In the genomic region with DNA sequence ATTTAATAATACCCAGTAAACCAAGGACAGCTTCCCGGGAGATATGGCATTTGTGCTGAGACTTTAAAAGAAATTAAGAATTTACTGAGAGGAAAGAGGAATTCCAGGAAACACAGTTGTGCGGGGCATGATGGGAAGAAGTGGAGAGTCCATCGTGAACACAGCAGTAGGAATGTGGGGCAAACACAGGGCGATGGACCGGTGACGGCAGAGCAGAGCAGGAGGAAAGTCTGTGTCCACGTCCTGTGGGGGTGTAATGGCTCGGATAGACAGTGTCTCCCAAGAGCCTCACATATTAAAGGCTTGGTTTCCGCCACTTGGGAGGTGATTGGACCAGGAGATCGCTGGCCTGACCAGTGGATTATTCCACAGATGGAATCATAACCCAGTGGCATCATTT, we compare ENCODE assay signal across 27 mouse cellular contexts.
DNase-seq lines count a peak whose midpoint lies in the region; ATAC-seq and TF ChIP-seq lines count a peak whose summit lies in the region.
"Had no signal": no experiment of that assay in that cellular context is flagged by ENCODE, and none has a peak within 500 bp of the region (broad histone marks: within the 10 kb centered on the region; RNA-seq: fewer than 3 reads in every experiment).

No protein-coding gene starts in this region.

- POLR2A ChIA-PET in Patski (lab: Charles Lee), result interaction anchor here (0.6 kb wide), 1 partner anchor 35 kb away, joined by 3 read pairs; no protein-coding TSS in a partner anchor

- no peak overlapping the region for H3K4me3 ChIP-seq in kidney, postnatal 0 days (replicated peaks; ENCODE audit: low read depth, low read length)
- H3K4me3 ChIP-seq in kidney, embryonic 14.5 days (ENCODE audit: low read length), result no peak overlapping the region
- no peak overlapping the region for H3K4me3 ChIP-seq in neural tube, embryonic 15.5 days (replicated peaks)
- H3K4me3 ChIP-seq: embryonic facial prominence, embryonic 10.5 days; embryonic facial prominence, embryonic 13.5 days; erythroblast, embryonic 14.5 days; forebrain, embryonic 12.5 days; forebrain, embryonic 15.5 days; heart, embryonic 12.5 days; heart, embryonic 15.5 days; hindbrain, embryonic 10.5 days; hindbrain, embryonic 13.5 days had no signal

- H3K27ac ChIP-seq in kidney, postnatal 0 days, result no peak overlapping the region
- no peak overlapping the region for H3K27ac ChIP-seq in kidney, embryonic 14.5 days (ENCODE audit: low read depth, low read length)
- no peak overlapping the region for H3K27ac ChIP-seq in neural tube, embryonic 15.5 days (replicated peaks)
- H3K27ac ChIP-seq: embryonic facial prominence, embryonic 10.5 days; embryonic facial prominence, embryonic 13.5 days; forebrain, embryonic 12.5 days; forebrain, embryonic 15.5 days; heart, embryonic 15.5 days; hindbrain, embryonic 10.5 days; hindbrain, embryonic 13.5 days had no signal

- H3K4me2 ChIP-seq in kidney, postnatal 0 days (ENCODE audit: low read length), result peak overlapping the region; percentile 21; the same call in 1 of the 2 replicates
- no peak overlapping the region for H3K4me2 ChIP-seq in kidney, embryonic 14.5 days (replicated peaks; ENCODE audit: low read depth, low read length)
- peak overlapping the region; percentile 21; the same call in 1 of the 2 replicates for H3K4me2 ChIP-seq in neural tube, embryonic 15.5 days
- H3K4me2 ChIP-seq: embryonic facial prominence, embryonic 13.5 days; forebrain, embryonic 12.5 days; forebrain, embryonic 15.5 days; heart, embryonic 12.5 days; heart, embryonic 15.5 days; hindbrain, embryonic 13.5 days had no signal

- no peak for TF ChIP-seq CTCF in kidney, postnatal 0 days (IDR thresholded peaks at IDR 0.05; ENCODE audit: low read depth)
- no peak for TF ChIP-seq CTCF in Patski (IDR thresholded peaks at IDR 0.05)

- H3K9ac ChIP-seq in kidney, postnatal 0 days (ENCODE audit: low read depth, low read length), result no peak overlapping the region
- H3K9ac ChIP-seq in kidney, embryonic 14.5 days (ENCODE audit: low read depth, low read length), result no peak overlapping the region
- H3K9ac ChIP-seq in neural tube, embryonic 15.5 days (replicated peaks), result no peak overlapping the region
- H3K9ac ChIP-seq: embryonic facial prominence, embryonic 13.5 days; forebrain, embryonic 12.5 days; forebrain, embryonic 15.5 days; heart, embryonic 12.5 days; heart, embryonic 15.5 days; hindbrain, embryonic 13.5 days had no signal

- 44% methylated on average over 10 of the region's 10 CpGs for WGBS in kidney, postnatal 0 days
- 51% methylated on average over 10 of the region's 10 CpGs for WGBS in kidney, embryonic 14.5 days
- WGBS in neural tube, embryonic 15.5 days, result 57% methylated on average over 10 of the region's 10 CpGs

- no peaks in the 10 kb centered on the region for H3K9me3 ChIP-seq in kidney, postnatal 0 days (replicated peaks; ENCODE audit: low read length)
- no peaks in the 10 kb centered on the region for H3K9me3 ChIP-seq in kidney, embryonic 14.5 days (ENCODE audit: control insufficient read depth, low read length)
- H3K9me3 ChIP-seq in neural tube, embryonic 15.5 days (replicated peaks), result no peaks in the 10 kb centered on the region
- H3K9me3 ChIP-seq: embryonic facial prominence, embryonic 10.5 days; embryonic facial prominence, embryonic 13.5 days; forebrain, embryonic 12.5 days; forebrain, embryonic 15.5 days; heart, embryonic 12.5 days; heart, embryonic 15.5 days; hindbrain, embryonic 10.5 days; hindbrain, embryonic 13.5 days had no signal

- H3K4me1 ChIP-seq in kidney, postnatal 0 days (replicated peaks; ENCODE audit: insufficient read depth, low read length), result no peaks in the 10 kb centered on the region
- H3K4me1 ChIP-seq in kidney, embryonic 14.5 days (ENCODE audit: control insufficient read depth, insufficient read depth, low read length), result no peaks in the 10 kb centered on the region
- H3K4me1 ChIP-seq in neural tube, embryonic 15.5 days, result no peaks in the 10 kb centered on the region
- H3K4me1 ChIP-seq: embryonic facial prominence, embryonic 10.5 days; embryonic facial prominence, embryonic 13.5 days; forebrain, embryonic 12.5 days; forebrain, embryonic 15.5 days; heart, embryonic 12.5 days; heart, embryonic 15.5 days; hindbrain, embryonic 10.5 days had no signal

- CTCF ChIA-PET in Patski (lab: Charles Lee), result no interaction called here

- no peaks in the 10 kb centered on the region for H3K27me3 ChIP-seq in kidney, postnatal 0 days (ENCODE audit: insufficient read depth, low read length)
- no peaks in the 10 kb centered on the region for H3K27me3 ChIP-seq in kidney, embryonic 14.5 days (ENCODE audit: control insufficient read depth, insufficient read depth, low read length)
- H3K27me3 ChIP-seq in neural tube, embryonic 15.5 days (replicated peaks), result no peaks in the 10 kb centered on the region
- H3K27me3 ChIP-seq in Patski, result no peaks in the 10 kb centered on the region
- H3K27me3 ChIP-seq: embryonic facial prominence, embryonic 13.5 days; forebrain, embryonic 12.5 days; forebrain, embryonic 15.5 days; heart, embryonic 15.5 days; hindbrain, embryonic 13.5 days had no signal

- peak; percentile 15 for DNase-seq in kidney, postnatal 0 days (ENCODE audit: low spot score)
- DNase-seq in neural tube, embryonic 10.5 days (ENCODE audit: extremely low spot score, low spot score), result no peak
- no peak for DNase-seq in Patski (ENCODE audit: low read depth, low spot score)
- no peak for DNase-seq in urinary bladder, postnatal 25 days (ENCODE audit: low spot score)
- DNase-seq: adrenal gland, adult 8-10 months; adrenal gland, postnatal 25 days; cerebellum, adult 11-12 months; cerebellum, adult 8-10 months; cerebellum, postnatal 36 days; embryo, embryonic 11 days; gastrocnemius, postnatal 25 days; heart, adult 18-20 months; heart, postnatal 10 days; heart, postnatal 36 days had no signal

- H3K36me3 ChIP-seq in kidney, postnatal 0 days (ENCODE audit: insufficient read depth, low read length), result no peaks in the 10 kb centered on the region
- H3K36me3 ChIP-seq in kidney, embryonic 14.5 days (ENCODE audit: control insufficient read depth, insufficient read depth, low read length), result no peaks in the 10 kb centered on the region
- no peaks in the 10 kb centered on the region for H3K36me3 ChIP-seq in neural tube, embryonic 15.5 days
- H3K36me3 ChIP-seq: embryonic facial prominence, embryonic 10.5 days; embryonic facial prominence, embryonic 13.5 days; forebrain, embryonic 12.5 days; forebrain, embryonic 15.5 days; heart, embryonic 12.5 days; heart, embryonic 15.5 days; hindbrain, embryonic 10.5 days; hindbrain, embryonic 13.5 days had no signal

- in situ Hi-C loops in Patski (cut with MboI; ENCODE audit: low pct_unique_long_range_greater_than_20kb), result loop anchor here (5.0 kb wide), 1 partner anchor 1807 kb away; no protein-coding TSS in a partner anchor

- peak; percentile 73; the same call in 1 of the 2 replicates for ATAC-seq in kidney, postnatal 0 days (replicated peaks; ENCODE audit: low FRiP score, low read depth)
- no peak for ATAC-seq in kidney, embryonic 14.5 days (ENCODE audit: low FRiP score, low TSS enrichment)
- 0 out of 2 replicates have a peak, but pooled peaks have one; percentile 49 for ATAC-seq in neural tube, embryonic 15.5 days (ENCODE audit: low FRiP score)
- ATAC-seq in Patski, result peak; percentile 91
- ATAC-seq: activated CD4-positive, CD25-positive, alpha-beta regulatory T cell, adult 4 months; CD4-positive, CD25-positive, alpha-beta regulatory T cell, adult 4 months; forebrain, embryonic 15.5 days had no signal
